In the genomic region with DNA sequence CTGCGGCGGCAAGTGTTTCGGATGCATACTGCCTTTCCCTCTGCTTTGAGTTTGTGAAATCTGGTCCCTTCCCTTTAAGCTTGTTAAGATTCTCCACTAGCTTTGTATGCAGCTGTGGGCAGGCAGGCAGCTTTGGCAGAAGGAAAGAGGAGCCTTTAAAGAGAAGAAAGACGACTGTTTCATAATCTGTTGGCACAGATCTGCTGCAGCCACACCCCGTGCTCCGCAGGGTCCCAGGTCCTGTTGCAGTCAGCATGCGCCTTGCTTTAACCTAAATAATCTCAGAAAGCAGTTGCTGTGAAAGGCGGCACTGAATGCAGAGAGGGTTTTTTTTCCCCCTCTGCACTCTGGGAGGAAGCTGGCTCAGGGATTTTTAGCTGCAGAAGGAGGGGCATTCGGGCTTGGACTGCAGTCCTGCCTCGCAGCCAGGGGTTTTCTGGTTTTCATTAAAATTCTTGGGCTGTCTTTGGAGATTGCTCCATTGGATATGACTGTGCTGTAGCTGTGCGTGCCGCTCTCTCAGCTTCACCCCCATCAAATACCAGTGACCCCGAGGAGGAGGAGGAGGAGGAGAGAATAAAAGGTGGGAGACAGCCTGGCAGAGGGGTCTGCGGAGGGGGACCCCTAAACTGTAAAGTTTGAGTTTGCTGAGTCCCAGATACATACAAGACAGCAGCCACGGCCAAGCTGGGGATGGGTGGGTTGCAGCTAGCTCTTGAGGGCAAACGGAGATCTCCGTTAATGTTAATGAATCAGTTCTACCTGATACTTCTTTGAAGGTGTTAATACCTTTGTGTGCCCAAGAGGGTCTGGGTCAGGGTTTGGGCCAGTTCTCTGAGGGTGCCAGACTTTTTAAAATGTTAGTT, we compare ENCODE assay signal across 7 mouse cellular contexts. TPM values are rescaled to one million over a fixed set of nuclear protein-coding genes. Genes with fewer than 3 reads are reported as not detected.
DNase-seq lines count a peak whose midpoint lies in the region; ATAC-seq and TF ChIP-seq lines count a peak whose summit lies in the region.

No protein-coding gene starts in this region.

- TF ChIP-seq CTCF in heart, adult 2 months (IDR thresholded peaks at IDR 0.05) = no peak

- DNase-seq in cerebellum, adult 11-12 months = peak; percentile 77
- peak; percentile 66 for DNase-seq in heart, adult 2 months
- DNase-seq in kidney, adult 11 months = peak; percentile 23
- peak; percentile 67 to 68 for DNase-seq in left cerebral cortex, postnatal 36 days (ENCODE audit: low spot score in 2 of 2)
- DNase-seq in testis, postnatal 10 days (ENCODE audit: low spot score) = peak; percentile 47

- TF ChIP-seq POLR2A in heart, adult 2 months (IDR thresholded peaks at IDR 0.05; ENCODE audit: insufficient read depth, low read depth, low read length) = no peak

- H3K9me3 ChIP-seq in embryonic facial prominence, embryonic 12.5 days = no peaks in the 10 kb centered on the region
- H3K9me3 ChIP-seq in midbrain, embryonic 13.5 days = no peaks in the 10 kb centered on the region

- intact Hi-C loops in heart, adult 2 months (cut with DNase I) = no loop called here
- intact Hi-C loops in left cerebral cortex, postnatal 36 days (cut with DNase I) = no loop called here

- peak overlapping the region; percentile 54 for H3K4me2 ChIP-seq in embryonic facial prominence, embryonic 12.5 days (replicated peaks)
- H3K4me2 ChIP-seq in midbrain, embryonic 13.5 days (replicated peaks) = peak overlapping the region; percentile 52

- H3K4me3 ChIP-seq in embryonic facial prominence, embryonic 12.5 days = peak overlapping the region; percentile 29
- peak overlapping the region; percentile 38 for H3K4me3 ChIP-seq in heart, adult 2 months
- peak overlapping the region; percentile 27 for H3K4me3 ChIP-seq in midbrain, embryonic 13.5 days (replicated peaks)

- WGBS in embryonic facial prominence, embryonic 12.5 days = 8% methylated on average over 17 of the region's 17 CpGs
- WGBS in heart, adult 2 months = 38% methylated on average over 17 of the region's 17 CpGs
- 20% methylated on average over 17 of the region's 17 CpGs for whole genome bisulfite sequencing in midbrain, embryonic 13.5 days

- TF ChIP-seq EP300 in heart, adult 2 months (IDR thresholded peaks at IDR 0.05; ENCODE audit: insufficient read depth, low read depth, low read length) = no peak

- H3K9ac ChIP-seq in embryonic facial prominence, embryonic 12.5 days = peak overlapping the region; percentile 44
- no peak overlapping the region for H3K9ac ChIP-seq in heart, adult 2 months (ENCODE audit: low read depth, low read length)
- peak overlapping the region; percentile 61 for H3K9ac ChIP-seq in midbrain, embryonic 13.5 days (replicated peaks)

- no peaks in the 10 kb centered on the region for H3K27me3 ChIP-seq in embryonic facial prominence, embryonic 12.5 days
- no peaks in the 10 kb centered on the region for H3K27me3 ChIP-seq in heart, adult 2 months (ENCODE audit: control insufficient read depth, insufficient read depth, low read length)
- H3K27me3 ChIP-seq in midbrain, embryonic 13.5 days = no peaks in the 10 kb centered on the region

- H3K4me1 ChIP-seq in embryonic facial prominence, embryonic 12.5 days = peaks cover 31% of the 10 kb centered on the region
- H3K4me1 ChIP-seq in heart, adult 2 months (ENCODE audit: control insufficient read depth, insufficient read depth, low read length) = peaks cover 3% of the 10 kb centered on the region; the same call in 1 of the 2 replicates
- peaks cover 30% of the 10 kb centered on the region for H3K4me1 ChIP-seq in midbrain, embryonic 13.5 days (replicated peaks)

- H3K79me2 ChIP-seq in heart, adult 2 months (replicated peaks; ENCODE audit: control insufficient read depth, insufficient read depth, low read length) = no peaks in the 10 kb centered on the region

- no peaks in the 10 kb centered on the region for H3K36me3 ChIP-seq in embryonic facial prominence, embryonic 12.5 days
- no peaks in the 10 kb centered on the region for H3K36me3 ChIP-seq in heart, adult 2 months (ENCODE audit: control insufficient read depth, insufficient read depth, low read length)
- H3K36me3 ChIP-seq in midbrain, embryonic 13.5 days = no peaks in the 10 kb centered on the region

- ATAC-seq in embryonic facial prominence, embryonic 12.5 days (ENCODE audit: insufficient number of reproducible peaks, insufficient read depth, low FRiP score, low TSS enrichment) = peak; percentile 84
- ATAC-seq in midbrain, embryonic 13.5 days = peak; percentile 71

- H3K27ac ChIP-seq in embryonic facial prominence, embryonic 12.5 days = peak overlapping the region; percentile 98
- H3K27ac ChIP-seq in heart, adult 2 months = no peak overlapping the region; the same call in 1 of the 2 replicates
- peak overlapping the region; percentile 78 for H3K27ac ChIP-seq in midbrain, embryonic 13.5 days

RNA-seq across cellular contexts. Expression of gene Rab30, which starts 35.9 kb away (rescaled TPM):
- polyA plus RNA-seq in embryonic facial prominence, embryonic 12.5 days (2016; fragmentation: Nextera tagmentation; extraction: Ambion mirVana) = 21.8 and 22.0 TPM in 2 replicates
- 10 to 100 TPM; 10.8 to 22.5 TPM for total RNA-seq in heart, adult 2 months (2021)
- polyA plus RNA-seq in heart, adult 2 months (2012; rRNA removed) = 2.8 and 6.9 TPM in 2 replicates
- total RNA-seq in left cerebral cortex, postnatal 36 days (2021) = 10 to 100 TPM; 40.7 to 43.0 TPM
- polyA plus RNA-seq in midbrain, embryonic 13.5 days (2015; fragmentation: Nextera tagmentation; extraction: Ambion mirVana) = 21.6 and 22.4 TPM in 2 replicates

Comparison
In these comparisons a context has a peak if more than half of its experiments do, and no peak if none do; other contexts are left out.
1. DNase-seq: peak in every context shown above with its lines; median percentile 77 in cerebellum, adult 11-12 months; 68 in left cerebral cortex, postnatal 36 days; 66 in heart, adult 2 months; 47 in testis, postnatal 10 days; 23 in kidney, adult 11 months.